Mouse (Mus musculus) kidney, adult 9 months (tissue): ENCODE data around the gene Tmod1.

Source experiments
- DNase-seq: peaks from one replicate; pipeline ENCODE4 v3.0.0; 2022

The Tmod1 gene

DNA sequence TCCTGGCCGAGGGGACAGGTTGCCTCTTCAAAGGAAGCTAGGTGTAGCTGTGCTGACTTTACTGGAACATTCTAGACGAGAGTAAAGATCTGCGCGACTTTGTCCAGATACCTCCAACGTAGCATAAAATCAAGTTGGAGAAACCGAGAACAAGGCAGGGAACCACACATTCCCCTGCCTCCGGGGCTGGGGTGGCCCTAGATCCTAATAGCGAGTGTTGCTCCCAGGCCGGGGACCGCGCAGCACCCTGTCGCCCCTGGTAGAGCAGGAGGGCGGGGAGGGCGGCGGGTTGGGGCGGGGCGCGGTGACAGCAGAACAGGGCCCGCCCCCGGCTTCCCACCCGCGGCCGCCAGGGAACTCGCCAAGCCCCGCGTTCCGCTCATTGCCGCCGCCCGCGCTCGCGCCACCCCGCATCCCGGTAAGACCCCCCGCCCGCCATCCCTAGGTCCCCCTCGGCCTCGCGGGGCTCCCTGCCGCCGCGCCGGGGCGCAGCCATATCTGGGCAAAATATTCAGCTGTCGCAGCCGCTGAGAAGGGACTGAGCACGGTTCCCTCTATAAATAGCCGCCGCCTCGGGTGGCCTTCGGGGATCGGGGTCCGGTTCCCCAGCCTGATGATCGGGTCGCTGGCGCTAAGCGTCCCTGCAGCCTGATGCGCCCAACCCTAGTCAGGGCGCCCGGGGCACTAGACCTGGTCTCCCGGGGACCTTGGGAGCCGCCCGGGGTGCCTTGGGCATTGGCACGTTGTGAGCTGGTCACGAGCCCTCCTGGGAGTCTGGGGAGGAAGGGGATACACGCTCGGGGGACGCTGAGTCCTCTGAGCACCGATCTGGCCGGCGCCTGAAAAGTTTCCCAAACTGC lies at the start of gene Tmod1:
Gene Tmod1 (plus strand): TSS at position 44 of the 860 bp plus-strand sequence.
- peak; percentile 25 for DNase-seq

DNA sequence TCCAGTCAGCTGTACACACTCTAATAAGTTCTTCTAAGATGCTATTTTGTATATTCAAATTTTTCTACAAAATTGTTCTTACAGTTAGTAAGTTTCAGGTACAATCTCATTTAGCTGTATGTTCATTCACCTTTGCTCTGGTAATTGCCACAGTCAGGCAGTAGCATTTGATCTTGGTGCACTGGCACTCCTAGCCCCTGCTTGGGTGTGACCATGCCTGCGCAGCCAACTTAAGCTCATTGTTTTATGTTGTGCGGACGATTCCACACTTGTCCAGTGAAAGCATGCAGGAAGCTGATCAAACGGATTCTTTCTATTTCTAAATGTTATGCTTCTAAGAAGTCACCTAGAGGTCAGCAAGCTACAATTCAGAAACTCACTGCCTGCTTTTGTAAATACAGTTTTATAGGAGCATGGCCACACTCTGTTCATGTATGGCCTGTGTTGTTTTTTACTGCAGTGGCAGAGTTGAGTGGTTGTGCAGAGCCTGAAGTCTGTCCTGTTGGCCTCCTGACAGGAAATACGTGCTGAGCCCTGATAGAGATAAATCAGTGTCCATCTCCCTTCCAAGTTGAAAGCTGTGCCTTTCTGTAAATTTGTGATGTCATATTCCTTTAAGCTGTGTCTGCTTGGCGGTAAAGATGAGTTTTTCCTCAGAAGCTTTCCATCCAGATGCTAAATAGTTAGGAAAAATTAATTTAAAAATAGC lies 48.2 kb upstream of the Tmod1 start:
- no peak for DNase-seq

DNA sequence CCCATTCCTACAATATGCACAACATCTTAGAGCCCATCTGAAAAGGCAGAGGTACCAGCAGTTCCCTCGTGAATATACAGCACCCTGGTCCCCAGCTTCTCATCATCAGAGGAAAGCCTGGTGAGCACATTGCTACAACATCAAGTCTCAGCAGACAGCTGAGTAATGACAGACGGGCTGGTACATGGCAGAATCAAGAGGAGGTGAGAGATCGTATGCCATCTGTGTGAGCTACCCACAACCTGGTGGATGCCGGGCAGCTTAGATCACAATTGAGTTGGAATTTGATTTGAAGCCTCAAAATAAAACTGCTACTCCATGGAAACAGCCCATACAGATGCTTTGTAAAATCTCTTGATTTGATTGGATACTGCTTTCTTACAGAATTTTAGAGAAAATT lies 40.2 kb upstream of the Tmod1 start:
- DNase-seq = no peak

DNA sequence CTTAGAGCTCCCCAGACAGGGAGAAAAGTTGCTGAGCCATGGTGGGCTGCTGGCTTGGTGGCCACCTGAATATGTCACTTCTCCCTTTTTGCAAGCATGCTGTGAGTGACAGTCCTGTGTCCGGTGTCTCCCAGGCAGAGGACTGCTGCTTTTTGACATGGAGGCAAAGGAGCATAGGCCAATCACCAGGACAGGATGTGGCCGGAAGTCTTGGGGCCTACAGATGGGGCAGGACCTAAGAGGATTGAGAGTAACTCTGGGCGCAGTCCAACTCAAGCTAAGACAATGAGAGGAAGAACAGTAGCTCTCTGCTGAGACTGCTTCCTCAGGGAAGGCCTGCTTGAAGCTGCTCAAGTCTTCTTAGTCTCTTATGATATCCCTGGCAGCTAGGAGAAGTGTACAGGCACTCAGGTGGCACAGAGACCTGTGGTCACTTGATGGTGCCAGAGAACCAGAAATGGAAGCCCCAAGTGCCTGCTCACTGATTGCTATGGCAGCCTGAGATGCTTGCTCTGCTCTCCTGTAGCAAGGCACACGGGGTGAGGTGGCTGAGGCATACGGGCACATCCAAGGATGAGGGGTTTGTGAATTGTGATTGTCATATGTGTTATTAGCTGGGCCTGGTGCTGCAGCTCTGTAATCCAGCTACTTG lies 30.5 kb upstream of the Tmod1 start:
- no peak for DNase-seq

DNA sequence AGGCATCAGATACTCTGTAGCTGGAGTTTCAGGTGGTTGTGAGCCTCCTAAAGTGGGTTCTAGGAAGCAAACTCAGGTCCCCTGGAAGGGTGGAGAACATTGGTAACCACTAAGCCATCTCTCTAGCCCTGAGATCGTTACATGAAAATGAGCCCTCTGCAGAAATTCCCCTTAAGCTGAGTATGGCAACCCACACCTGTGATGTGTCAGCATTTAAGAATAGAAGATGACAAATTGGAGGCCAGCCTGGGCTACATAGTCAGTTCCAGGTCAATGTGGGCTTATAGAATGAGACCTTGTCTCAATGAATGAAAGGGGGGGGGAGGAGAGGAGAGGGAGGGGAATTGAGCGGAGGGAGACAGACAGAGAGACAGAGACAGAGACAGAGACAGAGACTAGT lies 27.0 kb upstream of the Tmod1 start:
- DNase-seq = no peak

DNA sequence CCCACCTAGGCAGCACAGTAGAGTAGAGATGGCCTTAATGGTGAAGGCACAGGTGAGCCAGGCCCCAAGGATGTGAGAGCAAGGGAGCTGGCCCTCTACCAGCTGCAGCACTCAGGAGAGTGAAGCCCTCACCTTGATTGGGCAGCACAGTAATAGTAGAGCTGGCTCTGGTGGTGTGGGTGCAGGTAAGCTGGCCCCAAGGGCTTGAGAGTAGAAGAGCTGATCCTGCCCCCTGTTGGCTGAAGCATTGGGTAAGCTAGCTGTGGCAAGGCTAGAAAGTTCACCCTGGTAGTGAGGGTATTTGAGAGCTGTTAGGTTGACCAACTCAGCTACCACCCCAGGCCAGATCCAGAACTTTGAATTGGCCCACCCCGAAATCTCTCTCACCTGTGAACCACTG lies 23.1 kb upstream of the Tmod1 start:
- peak; percentile 13 for DNase-seq

DNA sequence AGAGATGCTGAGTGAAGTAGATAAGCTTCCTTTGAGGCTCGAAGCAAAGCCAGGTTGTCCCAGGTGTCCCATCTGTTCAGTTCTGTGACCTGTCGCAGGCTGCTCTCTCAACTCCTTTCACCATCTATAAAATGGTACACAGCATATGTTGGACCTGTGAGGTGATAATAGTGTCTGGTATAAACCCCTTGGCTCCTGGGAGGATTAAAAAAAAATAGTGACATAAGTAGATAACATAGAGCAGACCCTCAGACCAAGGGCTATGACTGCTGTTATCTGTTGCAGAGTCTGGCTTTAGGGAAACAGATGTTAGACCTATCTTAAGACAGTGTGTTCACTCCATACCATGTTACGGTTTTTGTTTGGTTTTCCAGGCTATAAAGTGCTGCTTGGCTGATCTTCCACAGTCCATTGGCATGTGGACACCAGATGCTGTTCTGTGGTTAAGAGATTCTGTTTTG lies 15.7 kb upstream of the Tmod1 start:
- DNase-seq = no peak

DNA sequence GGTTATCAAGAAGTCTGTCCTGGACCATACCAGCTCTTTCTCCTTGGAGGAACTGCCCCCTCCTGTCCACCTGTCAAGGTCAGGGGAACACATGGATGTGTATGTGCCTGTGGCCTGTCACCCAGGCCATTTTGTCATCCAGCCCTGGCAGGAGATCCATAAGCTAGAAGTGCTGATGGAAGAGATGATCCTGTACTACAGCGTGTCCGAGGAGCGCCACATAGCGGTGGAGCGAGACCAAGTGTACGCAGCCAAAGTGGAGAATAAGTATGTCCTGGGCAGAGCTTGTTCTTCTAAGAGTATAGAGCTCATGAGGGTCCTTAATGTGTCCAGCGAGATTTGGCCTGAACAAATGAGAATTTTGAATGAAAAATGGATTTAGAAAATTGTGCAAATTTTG lies 12.8 kb upstream of the Tmod1 start:
- DNase-seq = peak; percentile 32

DNA sequence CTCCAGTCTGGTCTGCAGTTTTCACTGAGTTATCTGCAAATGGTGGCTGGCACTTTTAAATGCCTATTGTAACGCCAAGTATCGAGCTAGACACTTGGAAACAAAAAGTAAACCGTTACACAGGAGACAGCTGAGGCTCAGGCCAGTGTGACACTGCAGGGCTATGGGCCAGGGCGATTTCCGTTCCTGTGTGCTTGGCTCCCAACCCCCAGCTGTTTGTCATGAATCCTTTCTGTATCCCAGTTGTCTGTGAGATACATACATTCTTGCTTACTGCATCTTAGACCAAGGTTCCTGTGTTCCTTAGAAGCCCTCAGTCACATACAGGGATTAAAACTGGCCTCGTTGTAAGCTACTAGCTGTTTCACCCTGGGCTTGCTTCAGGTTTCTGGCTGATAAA lies 10.5 kb upstream of the Tmod1 start:
- peak; percentile 13 for DNase-seq

DNA sequence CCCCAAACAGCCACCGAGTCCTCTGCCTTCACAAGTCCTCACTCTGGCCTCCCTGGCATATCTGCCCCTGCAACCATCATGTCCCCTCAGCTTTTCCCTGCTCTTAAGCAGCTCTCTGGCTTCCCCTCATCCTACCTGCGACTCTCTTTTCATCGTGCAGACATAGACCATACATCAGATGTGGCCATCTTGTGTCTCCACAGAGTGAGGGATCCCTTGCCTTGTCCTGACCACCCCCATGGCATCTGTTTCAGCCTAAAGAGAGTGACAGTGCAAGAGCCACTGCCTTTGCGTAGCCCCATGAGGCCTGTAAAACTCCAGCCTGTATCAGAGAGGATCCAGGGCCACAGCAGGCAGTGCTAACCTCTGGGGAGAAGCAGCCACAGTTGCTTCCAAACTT lies 10.0 kb upstream of the Tmod1 start:
- no peak for DNase-seq

DNA sequence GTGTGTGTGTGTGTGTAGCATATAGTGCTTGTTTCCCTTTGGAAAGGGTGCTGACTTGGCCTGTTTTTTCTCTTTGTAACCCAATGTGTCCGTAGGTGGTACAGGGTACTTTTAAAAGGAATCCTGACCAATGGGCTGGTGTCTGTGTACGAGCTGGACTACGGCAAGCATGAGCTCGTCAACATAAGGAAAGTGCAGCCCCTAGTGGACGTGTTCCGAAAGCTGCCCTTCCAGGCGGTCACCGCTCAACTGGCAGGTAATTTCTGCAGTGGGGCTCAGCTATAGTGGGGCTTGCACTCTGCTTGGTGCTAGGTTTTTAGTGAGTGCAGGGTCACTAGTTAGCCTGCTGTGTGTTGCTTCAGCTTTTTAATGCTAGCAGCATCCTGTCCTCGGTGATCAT lies 9.2 kb upstream of the Tmod1 start:
- peak; percentile 33 for DNase-seq

DNA sequence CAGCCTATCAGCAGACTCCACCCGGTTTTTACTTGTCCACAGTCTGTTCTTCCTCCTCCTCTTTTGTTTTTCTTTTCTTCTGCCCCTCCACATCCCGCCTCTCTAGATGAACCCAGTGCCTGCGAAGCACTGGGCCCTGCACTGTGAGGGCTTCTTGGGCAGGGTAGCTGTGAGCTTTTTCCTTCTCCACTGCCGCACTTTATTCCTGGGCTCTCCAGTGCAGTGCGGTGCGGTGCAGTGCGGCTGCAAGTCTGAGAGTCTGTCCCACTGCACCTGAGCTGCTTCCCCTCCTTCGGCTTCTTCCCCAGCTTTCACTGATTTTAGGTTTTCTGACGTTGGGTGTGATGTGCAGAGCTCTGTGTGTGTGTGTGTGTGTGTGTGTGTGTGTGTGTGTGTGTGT lies 6.3 kb upstream of the Tmod1 start:
- DNase-seq = no peak

DNA sequence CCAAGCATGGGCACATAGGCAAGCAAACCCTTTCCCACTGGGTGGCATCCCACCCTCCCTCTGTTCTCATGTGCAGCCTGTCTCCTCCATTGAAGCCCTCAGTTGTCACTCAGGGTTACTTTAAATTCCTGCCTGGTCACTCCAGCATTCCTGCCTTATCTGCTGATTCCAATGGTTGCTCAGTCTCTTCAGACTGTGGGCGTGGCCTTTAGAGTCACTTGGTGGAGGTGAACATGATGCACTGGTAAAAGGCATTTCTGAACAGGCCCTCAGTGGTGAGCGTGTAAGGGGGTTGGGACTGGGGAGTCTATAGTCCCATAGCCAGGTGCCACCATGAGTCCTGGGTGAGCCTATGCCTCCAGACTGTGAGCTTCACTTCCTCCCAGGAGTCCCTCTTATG lies 5.5 kb upstream of the Tmod1 start:
- no peak for DNase-seq

DNA sequence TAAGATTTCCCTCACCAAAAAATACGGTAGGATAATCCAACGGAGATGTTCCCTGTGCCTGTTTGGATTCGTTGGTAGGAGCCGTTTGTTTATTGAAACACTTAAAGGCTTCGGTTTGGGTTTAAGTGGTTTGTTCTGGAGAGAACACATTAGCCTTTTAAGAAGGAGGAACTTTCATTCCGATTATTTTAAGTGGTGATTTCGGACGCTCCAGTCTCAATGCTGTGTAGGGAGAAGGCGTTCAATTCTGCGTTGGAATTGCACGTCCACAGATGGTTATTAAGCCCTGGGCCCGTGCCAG lies 194 bp upstream of the Tmod1 start:
- DNase-seq = no peak

DNA sequence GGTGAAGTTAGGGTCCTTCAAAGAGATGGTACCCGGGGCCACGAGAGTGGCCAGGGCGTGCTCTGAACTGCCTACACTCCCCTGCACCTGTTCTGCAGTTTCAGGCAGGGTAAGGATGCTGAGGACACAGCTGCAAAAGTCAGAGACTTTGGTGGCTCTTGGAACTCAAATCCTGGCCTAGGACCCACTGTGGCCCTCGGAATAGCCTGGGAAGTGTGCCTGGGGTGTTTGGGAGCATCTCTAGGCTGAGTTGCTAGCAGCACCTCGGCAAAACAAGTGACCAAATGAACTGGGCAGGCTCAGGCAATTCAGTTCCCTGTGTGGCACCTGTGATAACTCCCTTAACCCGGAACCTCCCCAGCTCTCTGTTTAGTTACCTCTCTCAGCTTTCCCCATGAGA lies 1.2 kb downstream of the Tmod1 start:
- no peak for DNase-seq

DNA sequence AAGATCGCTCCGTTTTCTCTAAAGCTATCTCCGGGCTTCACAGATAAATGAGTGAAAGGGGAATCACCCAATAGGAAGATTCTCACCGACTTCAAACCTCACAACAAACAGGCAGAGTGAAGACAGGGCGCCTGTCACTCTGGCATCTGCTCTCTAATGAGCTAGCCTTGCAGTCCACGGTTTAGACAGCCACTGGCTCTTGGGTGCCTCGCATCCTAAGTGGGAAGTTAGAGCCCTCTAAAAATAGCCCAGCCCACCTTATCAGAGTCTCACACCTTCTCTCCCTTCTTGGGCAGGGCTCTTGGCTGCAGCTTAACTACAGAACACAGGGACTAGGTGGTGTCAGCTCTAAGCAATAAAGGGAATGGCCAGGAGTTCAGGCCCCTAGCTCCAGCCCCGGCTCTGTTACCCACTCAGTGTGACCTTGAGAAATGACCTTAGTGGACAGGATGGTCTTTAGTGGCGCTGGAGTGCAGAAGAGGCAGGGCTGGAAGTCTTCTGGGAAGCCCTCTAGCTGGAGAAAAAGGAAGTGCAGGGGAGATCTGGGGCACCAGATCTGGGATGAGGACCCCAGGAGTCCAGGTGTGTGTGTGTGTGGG lies 2.0 kb downstream of the Tmod1 start:
- no peak for DNase-seq

DNA sequence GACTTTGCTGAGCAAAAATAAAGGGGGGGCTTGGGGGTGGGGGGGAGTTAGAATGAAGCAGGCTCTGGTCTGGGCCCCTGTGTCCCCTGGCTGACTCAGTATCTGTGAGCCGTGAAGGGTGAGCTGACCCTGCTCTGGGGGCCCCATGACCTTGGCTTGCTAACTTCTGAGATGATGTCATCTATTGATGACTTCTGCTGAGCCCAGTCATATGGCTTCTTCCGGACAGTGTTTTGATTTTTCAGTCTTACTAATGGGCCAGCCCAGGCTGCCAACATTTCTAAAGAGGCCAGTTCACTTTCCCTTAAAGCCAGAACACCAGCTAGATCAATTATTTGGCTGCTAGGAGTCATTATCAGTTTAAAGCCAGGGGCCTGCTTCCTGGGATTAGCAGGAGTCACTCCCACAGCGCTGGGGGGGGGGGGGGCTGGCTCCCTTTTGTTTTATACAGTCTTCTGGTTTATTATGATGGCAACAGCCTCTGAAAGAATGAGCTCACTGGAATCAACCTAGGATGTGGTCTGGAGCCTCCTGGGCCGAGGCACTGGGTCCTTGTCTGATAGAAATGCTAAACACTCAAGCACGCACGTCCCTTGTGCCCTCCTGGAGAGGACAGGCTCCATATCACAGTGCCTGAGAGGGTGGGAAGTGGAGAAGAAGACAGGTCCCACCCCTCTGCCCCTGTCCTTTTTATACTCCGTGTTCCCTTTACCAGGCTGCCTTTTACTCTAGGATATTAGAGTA lies 3.2 kb downstream of the Tmod1 start:
- no peak for DNase-seq

DNA sequence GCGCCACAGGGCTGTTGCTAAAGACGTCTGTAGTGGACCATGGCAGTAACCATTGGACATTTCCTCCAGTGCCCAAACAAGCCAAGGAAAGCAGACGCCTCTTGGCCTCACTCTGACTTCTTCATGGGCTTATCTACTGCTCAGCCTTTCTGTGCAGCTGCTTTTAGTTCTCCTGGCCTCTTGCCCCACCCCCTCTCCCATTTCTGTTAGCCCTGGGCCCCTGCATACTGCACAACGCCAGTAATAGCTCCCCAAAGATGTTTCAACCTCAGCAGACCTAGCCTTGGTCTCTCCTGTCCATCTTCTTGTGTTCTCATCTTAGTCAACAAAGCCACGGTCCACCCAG lies 3.7 kb downstream of the Tmod1 start:
- DNase-seq = no peak

DNA sequence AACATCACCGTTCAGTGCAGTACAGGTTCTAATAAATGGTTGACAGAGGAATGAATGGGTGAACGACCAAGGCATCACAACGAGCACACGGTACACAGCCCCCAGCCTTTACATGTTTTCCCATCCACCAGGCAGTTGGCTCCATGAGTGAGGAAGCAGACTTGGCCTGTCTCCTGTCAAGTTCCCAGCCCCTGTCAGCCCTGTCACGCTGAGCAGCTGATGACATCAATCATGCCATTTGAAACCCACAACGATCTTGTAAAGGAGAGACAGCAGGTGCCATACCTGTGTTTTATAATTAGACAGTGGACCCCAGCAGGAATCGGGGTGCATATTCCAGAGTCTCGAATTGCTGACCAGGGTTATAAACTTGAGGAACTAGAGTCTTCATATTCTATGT lies 4.6 kb downstream of the Tmod1 start:
- no peak for DNase-seq

DNA sequence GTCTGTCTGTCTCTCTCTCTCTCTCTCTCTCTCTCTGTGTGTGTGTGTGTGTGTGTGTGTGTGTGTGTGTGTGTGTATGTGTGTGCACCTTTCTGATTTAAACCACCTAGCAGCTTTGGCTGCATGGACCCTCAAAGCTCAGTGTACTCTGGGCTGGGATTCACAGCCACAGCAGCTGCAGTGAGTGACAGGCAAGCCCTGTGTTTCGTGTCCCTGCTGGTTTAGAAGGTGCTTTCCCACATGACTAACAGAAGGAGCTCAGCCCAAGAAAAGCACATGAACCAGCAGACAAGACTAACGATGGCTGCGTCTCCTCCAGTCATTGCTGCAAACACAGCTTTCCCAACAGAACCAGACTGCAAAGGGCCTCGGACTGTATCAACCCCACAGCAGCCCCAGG lies 9.2 kb downstream of the Tmod1 start:
- no peak for DNase-seq

DNA sequence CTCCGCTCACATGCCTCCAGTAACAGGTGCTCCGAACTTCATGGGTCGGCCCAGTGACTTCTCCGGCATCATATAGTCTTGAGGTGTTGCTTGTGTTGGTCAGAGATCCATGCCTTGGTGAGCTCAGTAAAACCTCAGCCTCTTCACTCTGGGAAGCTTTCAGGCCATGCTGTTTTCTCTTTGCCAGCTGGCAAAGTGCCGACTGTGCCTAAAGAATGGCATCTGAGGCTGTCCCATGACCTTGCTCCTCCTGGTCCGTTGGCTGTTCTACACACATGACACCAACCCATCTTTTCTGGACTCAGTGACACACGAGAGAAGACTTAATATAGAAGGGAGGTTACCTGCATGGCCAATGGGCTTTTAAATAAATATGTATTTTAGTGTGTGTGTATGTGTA lies 9.7 kb downstream of the Tmod1 start:
- DNase-seq = no peak

DNA sequence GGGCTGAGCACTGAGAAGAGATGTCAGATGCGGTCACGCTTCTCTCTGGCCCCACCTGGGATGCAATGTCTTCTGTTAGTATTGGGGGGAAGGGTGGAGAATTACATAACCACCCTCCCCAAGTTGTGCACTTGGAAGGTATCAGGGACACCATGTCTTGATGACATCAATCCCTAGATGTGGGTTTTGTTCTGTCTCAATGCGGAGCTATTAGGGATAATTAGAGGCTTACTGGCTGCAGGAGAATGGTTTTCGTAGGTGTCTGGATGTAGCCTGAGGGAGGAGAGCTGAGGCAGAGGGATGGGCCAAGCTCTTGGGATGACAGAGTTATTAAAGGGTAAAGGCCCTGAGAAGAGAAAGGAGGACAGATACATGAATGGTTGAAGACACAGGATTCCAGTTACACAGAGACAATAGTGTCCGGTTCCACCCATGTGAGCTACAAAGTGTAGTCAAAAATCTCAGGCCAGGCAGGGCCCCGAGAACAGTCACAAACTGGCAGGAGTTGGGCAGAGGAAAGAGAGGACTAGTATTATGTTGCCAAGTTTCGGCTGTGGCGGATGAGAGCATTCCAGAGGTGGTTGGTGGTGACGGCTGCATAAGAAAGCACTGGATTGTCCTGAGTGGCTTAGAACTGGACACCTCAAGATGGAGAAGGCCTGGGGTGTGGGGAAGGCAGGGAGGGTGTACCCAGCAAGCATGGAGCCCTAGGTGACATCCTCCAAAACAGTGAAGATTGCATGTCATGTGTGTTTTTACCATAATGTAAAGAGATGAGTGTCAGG lies 14.8 kb downstream of the Tmod1 start:
- no peak for DNase-seq
